Mouse (Mus musculus) T-helper 17 cell (primary cell): ENCODE results near the gene Ltbp2.

Source experiments
- in situ Hi-C, 2 experiments: fragments of 300-600 bp; cut with MboI, MseI; formaldehyde crosslinking; loops; 1 replicate in 1 of 2; 2 replicates in 1 of 2; pipeline ENCODE4 v1.15.1; 2025; ENCODE audit warnings: high pct_unique_total_duplicates in 2 of 2

Gene Ltbp2

DNA sequence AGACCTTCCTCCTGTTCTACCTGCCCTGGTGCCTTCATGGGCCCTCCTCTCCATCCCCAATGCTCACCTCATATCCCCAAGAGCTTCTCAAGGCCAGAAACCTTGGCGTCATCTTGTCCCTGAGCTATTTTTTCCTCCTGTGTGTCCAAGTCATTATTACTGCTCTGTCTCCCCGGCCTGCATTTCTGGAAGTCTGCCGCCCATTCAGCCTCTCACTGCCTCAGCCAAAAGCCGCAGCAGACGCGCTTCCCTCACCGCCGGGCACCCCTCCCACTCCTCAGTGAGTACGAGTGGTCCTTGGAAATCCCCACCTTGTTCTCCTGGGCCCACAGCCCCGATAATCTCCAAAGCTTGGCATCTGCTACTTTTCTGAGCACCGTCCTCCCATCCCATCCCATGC, 3.8 kb upstream of the Ltbp2 start:
- in situ Hi-C loops = no loop called here

DNA sequence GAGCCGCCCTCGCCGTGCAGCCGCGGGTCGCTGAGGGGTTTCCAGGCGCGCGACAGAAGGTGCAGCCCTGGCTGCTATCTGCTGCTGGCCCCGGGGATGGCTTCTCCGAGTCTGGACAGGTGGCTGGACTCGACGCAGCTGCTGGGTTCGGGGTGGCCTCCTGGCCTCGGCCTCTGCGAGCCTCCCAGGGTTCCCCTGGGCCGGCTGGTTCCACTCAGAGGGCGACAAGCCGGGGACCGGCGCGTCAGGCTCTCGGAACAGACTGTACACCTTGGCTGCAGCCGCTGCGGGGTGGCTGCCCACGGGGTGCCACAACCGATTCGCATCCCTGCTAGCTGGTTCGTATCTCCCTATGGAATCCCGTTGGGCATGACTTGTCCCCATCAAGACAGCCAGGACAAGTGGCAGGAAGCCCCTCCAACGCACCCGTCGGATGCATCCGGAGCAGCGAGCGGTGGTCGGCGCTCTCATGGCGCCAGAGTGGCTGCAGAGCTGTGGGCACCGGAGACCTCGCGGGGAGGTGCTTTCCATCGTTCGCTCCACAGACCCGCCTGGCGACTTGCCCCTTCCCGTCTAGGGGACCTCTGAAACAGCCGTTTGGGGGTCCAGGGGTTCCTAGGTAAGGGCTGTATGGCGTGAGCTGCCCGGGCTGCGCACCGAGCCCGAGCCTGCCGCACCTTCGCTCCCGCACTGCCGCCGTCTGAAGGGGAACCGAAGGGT, 411 bp downstream of the Ltbp2 start:
- in situ Hi-C loops = loop anchor here in 1 of 2 experiments (5.0 kb wide), 1 partner anchor 89 kb away; no protein-coding TSS in a partner anchor

DNA sequence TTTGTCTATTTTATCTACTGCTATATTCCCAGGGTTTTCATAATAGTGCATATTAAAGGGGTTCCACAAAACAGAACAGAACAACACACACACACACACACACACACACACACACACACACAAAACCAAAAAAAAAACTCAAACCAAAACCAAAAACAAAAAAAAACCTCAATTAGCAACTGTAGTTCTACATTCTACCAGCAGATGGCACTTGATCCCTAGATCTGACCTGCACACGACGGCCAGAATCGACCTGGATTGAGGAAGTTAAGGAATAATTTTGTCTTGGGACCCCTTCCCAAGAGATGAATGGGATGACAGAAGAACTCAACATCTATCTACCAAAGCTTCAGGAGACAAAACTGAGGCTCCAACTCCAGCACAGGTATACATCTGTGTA, 2.9 kb downstream of the Ltbp2 start:
- in situ Hi-C loops = no loop called here

DNA sequence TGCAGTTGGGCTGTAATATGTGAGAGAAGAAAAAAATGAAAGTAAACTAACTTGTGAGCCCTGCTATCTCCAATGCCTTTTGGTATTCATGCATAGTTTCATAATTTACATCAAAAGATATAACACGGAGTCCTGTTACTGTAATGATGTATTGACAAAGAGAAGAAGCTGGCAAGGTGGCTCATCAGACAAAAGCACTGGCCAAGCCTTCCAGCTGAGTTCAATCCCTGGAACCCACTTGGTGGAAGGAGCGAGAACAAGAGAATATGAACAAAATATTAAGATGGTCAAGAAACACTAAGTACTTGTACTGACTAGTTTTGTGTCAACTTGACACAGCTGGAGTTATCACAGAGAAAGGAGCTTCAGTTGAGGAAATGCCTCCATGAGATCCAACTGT, 4.0 kb downstream of the Ltbp2 start:
- in situ Hi-C loops = no loop called here

- in situ Hi-C loops = no loop called here
These were observed 10.9 kb downstream of the Ltbp2 start for GRCm38 (mm10) chr12:84865431-84865830.

- in situ Hi-C loops = no loop called here
These were observed 11.5 kb downstream of the Ltbp2 start for GRCm38 (mm10) chr12:84864801-84865200.

DNA sequence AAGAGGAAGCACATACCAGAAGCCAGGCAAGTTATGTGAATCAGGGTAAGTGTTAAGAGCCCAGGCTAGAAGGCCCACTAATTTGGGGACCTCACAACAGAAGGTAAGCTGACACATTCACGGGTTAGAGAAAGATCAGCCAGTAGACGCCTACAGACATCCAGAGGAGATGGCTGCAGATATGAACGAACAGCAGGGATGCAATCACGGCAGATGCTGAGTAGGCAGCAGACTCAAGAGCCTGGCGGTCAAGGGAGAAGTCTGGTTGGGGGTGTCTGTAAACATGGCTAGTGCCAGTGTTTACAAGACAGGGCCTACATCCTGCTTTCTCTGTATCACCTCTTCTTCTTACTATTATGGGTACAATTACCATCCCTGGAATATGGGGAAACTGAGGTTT, 13.1 kb downstream of the Ltbp2 start:
- in situ Hi-C loops = no loop called here

DNA sequence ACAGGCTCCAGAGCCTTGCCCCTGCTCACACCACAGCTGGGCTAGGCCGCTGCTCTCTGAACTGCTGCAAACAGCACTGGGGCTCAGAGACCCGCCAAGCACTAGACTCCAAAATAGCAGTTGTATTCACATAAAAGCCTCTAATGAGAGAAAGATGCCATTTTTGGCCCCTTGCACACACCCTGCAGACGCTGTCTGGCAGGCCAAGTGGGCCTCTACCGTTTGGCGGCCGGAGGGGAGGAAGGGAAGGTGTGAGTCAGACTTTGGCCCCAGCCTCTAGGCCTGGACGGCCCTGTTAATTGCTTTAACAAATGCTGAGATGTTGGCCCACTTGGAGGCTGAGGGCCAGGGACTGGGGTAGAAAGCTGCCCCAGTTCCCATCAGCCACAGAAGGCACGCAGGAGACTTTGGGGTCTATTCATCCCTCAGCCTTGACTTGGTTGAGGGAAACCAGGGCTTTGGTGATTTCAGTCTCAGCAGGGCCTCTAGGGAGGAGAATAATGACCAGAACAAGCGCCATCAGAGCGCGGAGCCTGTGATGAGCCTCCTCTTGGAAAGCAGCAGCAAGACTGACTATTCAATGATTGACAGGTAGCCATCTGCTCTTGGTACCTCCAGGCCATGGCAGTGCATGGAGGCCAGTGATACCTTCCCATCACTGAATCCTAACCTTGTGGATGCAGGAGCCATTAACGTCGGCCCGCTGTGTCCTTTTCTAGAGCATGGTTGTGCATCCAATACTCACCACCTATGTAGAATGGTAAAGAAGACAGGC, 14.0 kb downstream of the Ltbp2 start:
- in situ Hi-C loops = no loop called here

- in situ Hi-C loops = no loop called here
These were observed 17.9 kb downstream of the Ltbp2 start for GRCm38 (mm10) chr12:84858149-84859113.

DNA sequence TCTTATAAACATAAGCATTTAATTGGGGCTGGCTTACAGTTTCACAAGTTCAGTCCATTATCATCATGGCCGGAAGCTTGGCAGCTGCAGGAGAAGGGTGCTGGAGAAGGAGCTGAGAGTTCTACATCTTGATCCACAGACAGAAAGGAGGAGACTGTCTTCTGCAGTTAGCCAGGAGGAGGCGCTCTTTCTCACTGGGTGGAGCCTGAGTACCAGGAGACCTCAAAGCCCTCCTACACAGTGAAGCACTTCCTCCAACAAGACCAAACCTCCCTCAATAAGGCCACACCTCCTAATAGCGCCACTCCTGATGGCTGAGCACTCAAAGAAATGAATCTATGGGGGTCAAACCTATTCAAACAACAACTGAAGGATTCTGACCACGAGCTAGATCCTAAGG, 18.6 kb downstream of the Ltbp2 start:
- in situ Hi-C loops = no loop called here

- in situ Hi-C loops = no loop called here
These were observed 19.8 kb downstream of the Ltbp2 start for GRCm38 (mm10) chr12:84856532-84856931.

DNA sequence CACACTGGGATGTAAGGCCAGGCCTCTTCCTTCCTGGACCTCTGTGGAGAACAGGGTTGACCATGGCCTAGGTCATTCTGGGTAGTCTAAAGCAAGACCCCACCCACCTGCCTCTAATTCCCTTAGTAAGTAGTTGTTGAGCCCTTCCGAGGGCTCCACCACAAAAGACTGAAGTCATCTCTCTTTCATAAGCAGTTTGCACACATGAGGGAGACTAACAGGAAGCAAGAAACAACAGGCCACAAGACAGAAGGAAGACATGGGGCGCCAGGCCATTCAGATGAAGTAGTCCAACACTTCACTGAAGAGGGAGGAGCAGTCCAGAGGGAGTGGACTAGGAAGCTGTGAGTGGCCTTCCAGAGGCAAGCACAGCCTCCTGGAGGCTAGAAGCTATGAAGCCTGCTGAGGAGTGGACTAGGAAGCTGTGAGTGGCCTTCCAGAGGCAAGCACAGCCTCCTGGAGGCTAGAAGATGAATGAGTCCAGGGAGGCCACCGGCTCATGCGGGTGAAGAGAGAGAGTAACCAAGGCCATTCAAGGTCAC, 21.2 kb downstream of the Ltbp2 start:
- in situ Hi-C loops = no loop called here

DNA sequence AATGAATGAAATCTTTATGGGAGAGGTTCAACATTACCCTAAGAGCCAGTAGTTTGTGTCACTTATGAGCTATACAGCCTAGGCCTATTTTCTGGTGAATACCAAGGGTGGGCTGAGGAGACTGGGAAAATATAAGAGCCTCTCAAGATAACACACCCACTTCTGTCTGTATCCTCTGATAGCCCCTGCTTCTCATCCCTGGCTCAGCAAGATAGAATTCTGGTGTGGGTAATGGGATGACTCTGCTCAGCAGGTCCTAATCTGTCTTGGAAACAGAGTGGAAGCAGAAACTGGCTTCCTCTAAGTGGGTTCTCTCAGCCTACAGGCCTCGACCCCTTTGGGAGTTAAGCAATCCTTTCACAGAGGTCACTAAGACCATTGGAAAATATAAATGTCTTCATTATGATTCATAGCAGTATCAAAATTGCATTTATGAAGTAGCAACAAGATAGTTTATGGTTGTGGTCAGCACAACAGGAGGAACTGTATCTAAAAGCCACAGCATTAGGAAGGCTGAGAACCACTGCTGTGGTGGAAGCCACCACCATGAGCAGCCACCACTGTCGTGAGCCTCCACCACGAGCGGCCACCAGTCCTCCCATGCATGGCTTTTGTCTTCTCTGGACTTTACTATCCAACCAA, 21.8 kb downstream of the Ltbp2 start:
- in situ Hi-C loops = no loop called here

- in situ Hi-C loops = no loop called here
These were observed 24.8 kb downstream of the Ltbp2 start for GRCm38 (mm10) chr12:84851403-84852040.

- in situ Hi-C loops = loop anchor here in 1 of 2 experiments (10.0 kb wide), 1 partner anchor 737 kb away; no protein-coding TSS in a partner anchor
These were observed 28.4 kb downstream of the Ltbp2 start for GRCm38 (mm10) chr12:84847882-84848281.

GRCm38 (mm10) chr12:84847480-84847879, 28.9 kb downstream of the Ltbp2 start:
- in situ Hi-C loops = loop anchor here in 1 of 2 experiments (10.0 kb wide), 1 partner anchor 737 kb away; no protein-coding TSS in a partner anchor

DNA sequence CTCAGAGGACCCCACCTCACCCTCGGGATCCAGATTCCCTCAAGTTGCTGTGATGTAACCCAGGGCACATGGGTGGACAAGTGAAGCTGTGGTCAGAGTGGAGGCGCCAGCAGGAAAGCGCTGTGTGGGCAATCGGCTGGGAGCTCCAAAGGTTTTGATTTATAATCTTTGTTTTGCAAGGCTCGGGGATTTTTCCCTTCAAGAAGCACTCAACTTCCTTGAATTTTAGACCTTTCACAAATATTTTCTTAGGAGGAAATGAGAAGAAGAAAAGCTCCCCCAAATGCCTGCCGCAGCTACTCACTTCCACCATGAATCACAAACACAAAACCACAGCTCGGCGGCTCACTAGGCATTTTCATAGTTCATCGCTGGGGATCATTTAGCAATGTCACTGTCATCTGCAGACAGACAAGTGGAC, 29.7 kb downstream of the Ltbp2 start:
- in situ Hi-C loops = loop anchor here in 1 of 2 experiments (10.0 kb wide), 1 partner anchor 738 kb away; no protein-coding TSS in a partner anchor

- in situ Hi-C loops = loop anchor here in 1 of 2 experiments (10.0 kb wide), 1 partner anchor 742 kb away; no protein-coding TSS in a partner anchor
These were observed 33.6 kb downstream of the Ltbp2 start for GRCm38 (mm10) chr12:84842706-84843105.

DNA sequence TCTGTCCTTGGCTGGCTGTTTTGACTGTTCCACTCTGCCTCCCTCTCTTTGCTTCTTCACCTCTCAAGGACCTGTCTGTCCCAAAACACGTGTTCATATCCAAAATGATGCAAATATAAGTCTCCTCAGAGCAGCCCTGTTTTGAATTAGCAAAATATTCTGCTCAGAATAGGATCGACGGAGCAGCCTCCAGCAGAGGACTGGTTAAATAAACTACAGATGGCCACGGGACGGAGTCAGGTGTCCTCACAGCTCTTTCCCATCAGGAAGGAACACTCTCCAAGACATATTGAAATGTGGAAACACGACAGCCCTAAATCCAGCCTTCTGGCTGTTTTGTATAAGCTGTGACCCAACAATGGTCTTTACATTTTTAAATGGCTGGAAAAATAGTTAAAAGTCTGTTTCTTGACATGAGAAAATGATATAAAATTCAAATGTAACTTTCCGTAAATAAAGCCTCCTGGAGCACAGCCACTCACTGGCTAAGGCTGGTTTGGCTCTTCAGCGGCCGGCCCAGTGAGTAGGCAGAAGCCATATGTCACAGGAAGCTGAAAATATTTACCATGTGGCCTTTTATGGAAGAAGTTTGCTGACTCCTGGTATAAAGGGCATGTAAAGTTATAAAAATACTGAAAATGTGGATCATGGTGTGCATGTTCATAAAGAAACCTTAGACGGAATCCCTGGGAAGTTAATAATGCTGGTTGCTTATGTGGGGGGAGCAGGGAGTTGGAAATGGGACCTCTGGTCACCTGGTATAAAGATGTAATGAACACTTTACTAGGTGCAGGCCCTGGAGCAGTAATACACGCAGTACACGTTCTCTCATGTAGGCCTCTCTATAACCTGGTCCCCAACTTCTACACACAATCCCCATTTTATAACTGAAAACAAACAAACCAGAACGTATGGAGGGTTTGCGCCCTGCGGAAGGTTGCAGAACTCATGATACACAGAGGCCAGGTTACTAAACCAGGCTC, 34.9 kb downstream of the Ltbp2 start:
- in situ Hi-C loops = loop anchor here in 1 of 2 experiments (10.0 kb wide), 1 partner anchor 743 kb away; no protein-coding TSS in a partner anchor
